Mouse (Mus musculus): ENCODE measurements around the gene Prpf38a. TPM values are rescaled to one million over a fixed set of nuclear protein-coding genes. Genes with fewer than 3 reads are reported as not detected.

Gene Prpf38a
- polyA plus RNA-seq, 1 experiment from 2014 or later: 77.0 TPM

- H3K27ac ChIP-seq: no peak overlapping the region
- 94% methylated on average over 7 of the region's 7 CpGs for WGBS
- no peak overlapping the region for H3K9ac ChIP-seq
- H3K9me3 ChIP-seq (ENCODE audit: control insufficient read depth, low read length): no peaks in the 10 kb centered on the region
- no peak overlapping the region for H3K4me2 ChIP-seq (replicated peaks)
- DNase-seq (ENCODE audit: low spot score): no peak
- peaks cover 15% of the 10 kb centered on the region for H3K36me3 ChIP-seq (replicated peaks; ENCODE audit: control insufficient read depth, insufficient read depth)
- H3K4me3 ChIP-seq (replicated peaks; ENCODE audit: low read length): no peak overlapping the region
- no peaks in the 10 kb centered on the region for H3K4me1 ChIP-seq (replicated peaks; ENCODE audit: control insufficient read depth, insufficient read depth, low read length)
- ATAC-seq (ENCODE audit: low FRiP score): no peak
- H3K27me3 ChIP-seq (ENCODE audit: control insufficient read depth, insufficient read depth, low read length): no peaks in the 10 kb centered on the region
These were observed 22.7 kb upstream of the Prpf38a start for GRCm38 (mm10) chr4:108601870-108602269.

GRCm38 (mm10) chr4:108598306-108598705 is 19.2 kb upstream of the Prpf38a start:
- ATAC-seq (ENCODE audit: low FRiP score) (no peak), DNase-seq (ENCODE audit: low spot score) (no peak)
- Histone ChIP-seq H3K9me3 (ENCODE audit: control insufficient read depth, low read length) (no peaks in the 10 kb centered on the region), H3K9ac (no peak overlapping the region), H3K27me3 (ENCODE audit: control insufficient read depth, insufficient read depth, low read length) (no peaks in the 10 kb centered on the region), H3K4me1 (replicated peaks; ENCODE audit: control insufficient read depth, insufficient read depth, low read length) (no peaks in the 10 kb centered on the region), H3K27ac (no peak overlapping the region), H3K4me2 (replicated peaks) (no peak overlapping the region), H3K4me3 (replicated peaks; ENCODE audit: low read length) (no peak overlapping the region), H3K36me3 (replicated peaks; ENCODE audit: control insufficient read depth, insufficient read depth) (no peaks in the 10 kb centered on the region; the same call in 1 of the 2 replicates)
- 94% methylated on average over 4 of the region's 4 CpGs for WGBS

GRCm38 (mm10) chr4:108595785-108596184 is 16.6 kb upstream of the Prpf38a start:
- H3K4me2 ChIP-seq (replicated peaks): no peak overlapping the region
- no peaks in the 10 kb centered on the region for H3K9me3 ChIP-seq (ENCODE audit: control insufficient read depth, low read length)
- no peak overlapping the region for H3K27ac ChIP-seq
- DNase-seq (ENCODE audit: low spot score) (no peak), ATAC-seq (ENCODE audit: low FRiP score) (no peak)
- no peak overlapping the region for H3K4me3 ChIP-seq (replicated peaks; ENCODE audit: low read length)
- H3K36me3 ChIP-seq (replicated peaks; ENCODE audit: control insufficient read depth, insufficient read depth): no peaks in the 10 kb centered on the region
- H3K27me3 ChIP-seq (ENCODE audit: control insufficient read depth, insufficient read depth, low read length): no peaks in the 10 kb centered on the region
- no peaks in the 10 kb centered on the region for H3K4me1 ChIP-seq (replicated peaks; ENCODE audit: control insufficient read depth, insufficient read depth, low read length)
- WGBS: 89% methylated on average over 1 of the region's 1 CpGs
- no peak overlapping the region for H3K9ac ChIP-seq

- Histone ChIP-seq H3K36me3 (replicated peaks; ENCODE audit: control insufficient read depth, insufficient read depth) (no peaks in the 10 kb centered on the region), H3K9ac (no peak overlapping the region), H3K27ac (no peak overlapping the region), H3K9me3 (ENCODE audit: control insufficient read depth, low read length) (no peaks in the 10 kb centered on the region), H3K4me1 (replicated peaks; ENCODE audit: control insufficient read depth, insufficient read depth, low read length) (no peaks in the 10 kb centered on the region), H3K4me3 (replicated peaks; ENCODE audit: low read length) (no peak overlapping the region), H3K27me3 (ENCODE audit: control insufficient read depth, insufficient read depth, low read length) (no peaks in the 10 kb centered on the region), H3K4me2 (replicated peaks) (no peak overlapping the region)
- 97% methylated on average over 2 of the region's 2 CpGs for WGBS
- ATAC-seq (ENCODE audit: low FRiP score): no peak
- DNase-seq (ENCODE audit: low spot score): no peak
These were observed 14.2 kb upstream of the Prpf38a start for GRCm38 (mm10) chr4:108593376-108593775.

GRCm38 (mm10) chr4:108579743-108580411 is 741 bp upstream of the Prpf38a start:
- Histone ChIP-seq H3K9ac (peak overlapping the region; percentile 68), H3K4me2 (replicated peaks) (peak overlapping the region; percentile 77), H3K9me3 (ENCODE audit: control insufficient read depth, low read length) (no peaks in the 10 kb centered on the region), H3K4me3 (replicated peaks; ENCODE audit: low read length) (peak overlapping the region; percentile 57), H3K4me1 (replicated peaks; ENCODE audit: control insufficient read depth, insufficient read depth, low read length) (peaks cover 15% of the 10 kb centered on the region), H3K36me3 (replicated peaks; ENCODE audit: control insufficient read depth, insufficient read depth) (peaks cover 16% of the 10 kb centered on the region), H3K27me3 (ENCODE audit: control insufficient read depth, insufficient read depth, low read length) (no peaks in the 10 kb centered on the region), H3K27ac (no peak overlapping the region)
- under 1% methylated on average over 16 of the region's 16 CpGs for WGBS
- no peak for ATAC-seq (ENCODE audit: low FRiP score)
- DNase-seq (ENCODE audit: low spot score): no peak

- ATAC-seq (ENCODE audit: low FRiP score): no peak
- H3K36me3 ChIP-seq (replicated peaks; ENCODE audit: control insufficient read depth, insufficient read depth): peaks cover 79% of the 10 kb centered on the region
- H3K4me1 ChIP-seq (replicated peaks; ENCODE audit: control insufficient read depth, insufficient read depth, low read length): peaks cover 6% of the 10 kb centered on the region
- no peak for DNase-seq (ENCODE audit: low spot score)
- H3K9me3 ChIP-seq (ENCODE audit: control insufficient read depth, low read length): no peaks in the 10 kb centered on the region
- WGBS: 97% methylated on average over 3 of the region's 3 CpGs
- H3K27ac ChIP-seq: no peak overlapping the region
- no peak overlapping the region for H3K4me2 ChIP-seq (replicated peaks)
- H3K27me3 ChIP-seq (ENCODE audit: control insufficient read depth, insufficient read depth, low read length): no peaks in the 10 kb centered on the region
- no peak overlapping the region for H3K9ac ChIP-seq
- no peak overlapping the region for H3K4me3 ChIP-seq (replicated peaks; ENCODE audit: low read length)
These were observed 6.5 kb downstream of the Prpf38a start for GRCm38 (mm10) chr4:108572644-108573043.

- no peak overlapping the region for H3K4me2 ChIP-seq (replicated peaks)
- no peak for DNase-seq (ENCODE audit: low spot score)
- no peak overlapping the region for H3K27ac ChIP-seq
- peaks cover 98% of the 10 kb centered on the region for H3K36me3 ChIP-seq (replicated peaks; ENCODE audit: control insufficient read depth, insufficient read depth)
- H3K9me3 ChIP-seq (ENCODE audit: control insufficient read depth, low read length): no peaks in the 10 kb centered on the region
- no peak for ATAC-seq (ENCODE audit: low FRiP score)
- no peak overlapping the region for H3K9ac ChIP-seq
- 76% methylated on average over 1 of the region's 1 CpGs for WGBS
- H3K4me1 ChIP-seq (replicated peaks; ENCODE audit: control insufficient read depth, insufficient read depth, low read length): no peaks in the 10 kb centered on the region
- no peak overlapping the region for H3K4me3 ChIP-seq (replicated peaks; ENCODE audit: low read length)
- H3K27me3 ChIP-seq (ENCODE audit: control insufficient read depth, insufficient read depth, low read length): no peaks in the 10 kb centered on the region
These were observed 14.1 kb downstream of the Prpf38a start for GRCm38 (mm10) chr4:108565026-108565425.

- H3K9ac ChIP-seq: no peak overlapping the region
- WGBS: 96% methylated on average over 2 of the region's 2 CpGs
- no peak overlapping the region for H3K27ac ChIP-seq
- no peak overlapping the region for H3K4me3 ChIP-seq (replicated peaks; ENCODE audit: low read length)
- no peaks in the 10 kb centered on the region for H3K9me3 ChIP-seq (ENCODE audit: control insufficient read depth, low read length)
- DNase-seq (ENCODE audit: low spot score) (no peak), ATAC-seq (ENCODE audit: low FRiP score) (no peak)
- no peaks in the 10 kb centered on the region for H3K27me3 ChIP-seq (ENCODE audit: control insufficient read depth, insufficient read depth, low read length)
- H3K4me2 ChIP-seq (replicated peaks): no peak overlapping the region
- H3K4me1 ChIP-seq (replicated peaks; ENCODE audit: control insufficient read depth, insufficient read depth, low read length): no peaks in the 10 kb centered on the region
- H3K36me3 ChIP-seq (replicated peaks; ENCODE audit: control insufficient read depth, insufficient read depth): peaks cover 44% of the 10 kb centered on the region
These were observed 39.4 kb downstream of the Prpf38a start for GRCm38 (mm10) chr4:108539701-108540100.

Data from hindbrain, embryonic 14.5 days (tissue).